Mouse (Mus musculus) CH12.LX (cell line): Measurements from ENCODE around the gene Rtkn2. TPM values are rescaled to one million over a fixed set of nuclear protein-coding genes. Genes with fewer than 3 reads are reported as not detected.

Experiments
- DNase-seq: peaks from one replicate; pipeline ENCODE4 v3.0.0-alpha.2; 2013; ENCODE audit errors: extremely low read depth
- H3K27ac ChIP-seq: 2 replicates; pipeline ENCODE4 v1.5.1; 2012; ENCODE audit warnings: low read depth, mild to moderate bottlenecking, control low read depth, moderate library complexity; ENCODE audit not compliant: insufficient read depth
- H3K27me3 ChIP-seq: replicated peaks from 2 replicates; pipeline ENCODE3; 2012; ENCODE audit warnings: inconsistent platforms
- H3K36me3 ChIP-seq, 2 experiments: replicated peaks in 1 of 2; 2 replicates each; pipeline versions ENCODE3 to v1.6.1; 2012; ENCODE audit warnings: inconsistent platforms in 1 of 2, low read length in 1 of 2, mild to moderate bottlenecking in 1 of 2, mixed read lengths in 1 of 2, moderate library complexity in 1 of 2; ENCODE audit not compliant: control insufficient read depth in 1 of 2, insufficient read depth in 1 of 2
- H3K4me1 ChIP-seq, 2 experiments: 2 replicates each; pipeline ENCODE4 v1.6.1; 2012; ENCODE audit warnings: inconsistent platforms in 1 of 2, moderate library complexity in 1 of 2; ENCODE audit not compliant: insufficient read depth in 2 of 2, control insufficient read depth in 1 of 2
- H3K4me2 ChIP-seq: 2 replicates; pipeline ENCODE4 v1.6.1; 2012; ENCODE audit warnings: low read depth, mild to moderate bottlenecking, control low read depth; ENCODE audit not compliant: poor library complexity, insufficient read depth, severe bottlenecking
- H3K4me3 ChIP-seq, 3 experiments: fragments of 150-350 bp in 1 of 3; sonication (generic) in 1 of 3; replicated peaks in 1 of 3; 2 replicates each; pipeline versions ENCODE3 to v1.5.1; 2011 to 2012; ENCODE audit warnings: low read depth in 2 of 3, low read length in 2 of 3, mild to moderate bottlenecking in 2 of 3, moderate library complexity in 2 of 3, control low read depth in 1 of 3, improper control_type of control experiment in 1 of 3, inconsistent platforms in 1 of 3, mixed read lengths in 1 of 3; ENCODE audit not compliant: poor library complexity in 1 of 3
- H3K79me2 ChIP-seq: replicated peaks from 2 replicates; pipeline ENCODE4 v1.6.1; 2012; ENCODE audit warnings: mild to moderate bottlenecking, moderate library complexity; ENCODE audit not compliant: control insufficient read depth, poor library complexity, insufficient read depth, severe bottlenecking; ENCODE audit errors: extremely low read depth
- H3K9ac ChIP-seq: 2 replicates; pipeline ENCODE4 v1.6.1; 2012; ENCODE audit warnings: low read depth, mild to moderate bottlenecking, control low read depth, moderate library complexity; ENCODE audit not compliant: insufficient read depth
- H3K9me3 ChIP-seq: replicated peaks from 2 replicates; pipeline ENCODE3; 2012; ENCODE audit warnings: low read length, inconsistent platforms, mixed read lengths
- CHD2 ChIP-seq: IDR thresholded peaks from 2 replicates; pipeline ENCODE4 v1.6.1; 2011; ENCODE audit warnings: low read length, improper control_type of control experiment
- E2F4 ChIP-seq: IDR thresholded peaks from 2 replicates; pipeline ENCODE4 v1.6.1; 2011; ENCODE audit warnings: low read depth, low read length, improper control_type of control experiment; ENCODE audit not compliant: insufficient replicate concordance
- ELF1 ChIP-seq: IDR thresholded peaks from 2 replicates; pipeline ENCODE4 v1.6.1; 2014; ENCODE audit warnings: low read depth, mild to moderate bottlenecking, inconsistent platforms, low read length, improper control_type of control experiment
- EP300 ChIP-seq: IDR thresholded peaks from 2 replicates; pipeline ENCODE4 v1.6.1; 2011; ENCODE audit warnings: low read length, improper control_type of control experiment
- GABPA ChIP-seq: IDR thresholded peaks from 2 replicates; pipeline ENCODE4 v1.6.1; 2012; ENCODE audit warnings: low read depth, low read length, improper control_type of control experiment, inconsistent platforms; ENCODE audit not compliant: insufficient replicate concordance
- HCFC1 ChIP-seq: IDR thresholded peaks from 2 replicates; pipeline ENCODE4 v1.6.1; 2012; ENCODE audit warnings: low read depth, mild to moderate bottlenecking, inconsistent platforms, low read length, improper control_type of control experiment
- IRF4 ChIP-seq: IDR thresholded peaks from 2 replicates; pipeline ENCODE4 v1.6.1; 2014; ENCODE audit warnings: low read depth, mild to moderate bottlenecking, inconsistent platforms, low read length, improper control_type of control experiment
- MAZ ChIP-seq: IDR thresholded peaks from 2 replicates; pipeline ENCODE4 v1.6.1; 2012; ENCODE audit warnings: low read depth, mild to moderate bottlenecking, inconsistent platforms, low read length, improper control_type of control experiment, moderate library complexity
- PAX5 ChIP-seq: IDR thresholded peaks from 2 replicates; pipeline ENCODE4 v1.6.1; 2012; ENCODE audit warnings: low read length, inconsistent platforms, mixed read lengths
- POLR2A ChIP-seq: IDR thresholded peaks from 2 replicates; pipeline ENCODE4 v1.6.1; 2011; ENCODE audit warnings: low read depth, mild to moderate bottlenecking, improper control_type of control experiment, low read length
- SIN3A ChIP-seq: IDR thresholded peaks from 2 replicates; pipeline ENCODE4 v1.6.1; 2012; ENCODE audit warnings: low read length, improper control_type of control experiment, inconsistent platforms
- TBP ChIP-seq: conservative IDR thresholded peaks from 2 replicates; pipeline ENCODE4 v1.6.1; 2011; ENCODE audit warnings: low read depth, low read length, improper control_type of control experiment
- TCF12 ChIP-seq: IDR thresholded peaks from 2 replicates; pipeline ENCODE4 v1.6.1; 2014; ENCODE audit warnings: low read depth, mild to moderate bottlenecking, inconsistent platforms, low read length, improper control_type of control experiment
- UBTF ChIP-seq: IDR thresholded peaks from 2 replicates; pipeline ENCODE4 v1.6.1; 2012; ENCODE audit warnings: low read depth, mild to moderate bottlenecking, inconsistent platforms, low read length, improper control_type of control experiment, moderate library complexity
- USF2 ChIP-seq: conservative IDR thresholded peaks from 2 replicates; pipeline ENCODE4 v1.6.1; 2011; ENCODE audit warnings: low read depth, low read length, improper control_type of control experiment
- ZC3H11A ChIP-seq: IDR thresholded peaks from 2 replicates; pipeline ENCODE4 v1.6.1; 2012; ENCODE audit warnings: low read depth, mild to moderate bottlenecking, inconsistent platforms, low read length, improper control_type of control experiment
- ZKSCAN1 ChIP-seq: IDR thresholded peaks from 2 replicates; pipeline ENCODE4 v1.6.1; 2012; ENCODE audit warnings: low read depth, inconsistent platforms, low read length, improper control_type of control experiment, borderline replicate concordance
- ZMIZ1 ChIP-seq: IDR thresholded peaks from 2 replicates; pipeline ENCODE4 v1.6.1; 2012; ENCODE audit warnings: low read depth, mild to moderate bottlenecking, inconsistent platforms, low read length, improper control_type of control experiment
- dilution Hi-C: fragments of 300-500 bp; cut with MboI; formaldehyde crosslinking; loops from 2 replicates; pipeline ENCODE4 v1.14.3; 2020; ENCODE audit warnings: low sequenced_read_pairs; ENCODE audit not compliant: extremely low pct_unique_long_range_greater_than_20kb, extremely low pct_ligation_motif_present
- in situ Hi-C: fragments of 300-500 bp; cut with MboI; formaldehyde crosslinking; loops from 3 replicates; pipeline ENCODE4 v1.14.3; 2019; ENCODE audit warnings: low sequenced_read_pairs, low pct_ligation_motif_present, low pct_unique_long_range_greater_than_20kb, mixed read lengths
- polyA plus RNA-seq: library from polyadenylated mRNA; unstranded; fragments of >175 nt; gene quantifications from 2 replicates; pipeline ENCODE4 v1.2.1, GENCODE M21; 2012; ENCODE audit warnings: low read depth; ENCODE audit not compliant: insufficient read length
- total RNA-seq, 2 experiments: library from RNA; depleted of rRNA; stranded (reverse); fragments of 300-350 nt in 1 of 2; fragments of >200 nt in 1 of 2; gene quantifications; 2 replicates each; pipeline ENCODE4 v1.2.3; 2012 to 2014

Rtkn2 gene
- total and polyA plus RNA-seq, 3 experiments = 0.59 to 0.93 (median 0.59) TPM

- peaks cover 2 to 13% of the 10 kb centered on the region in 2 experiments; a peak in 2 of 4 replicates for H3K4me1 ChIP-seq
- no peaks in the 10 kb centered on the region for H3K9me3 ChIP-seq
- dilution Hi-C loops = no loop called here
- H3K79me2 ChIP-seq = no peaks in the 10 kb centered on the region
- no peak for TF ChIP-seq ZC3H11A
- no peak for TF ChIP-seq GABPA
- TF ChIP-seq E2F4 = no peak
- no peak for TF ChIP-seq MAZ
- TF ChIP-seq POLR2A = no peak
- TF ChIP-seq PAX5 = no peak
- TF ChIP-seq EP300 = no peak
- no peak for TF ChIP-seq TBP
- TF ChIP-seq ELF1 = no peak
- TF ChIP-seq ZKSCAN1 = no peak
- TF ChIP-seq HCFC1 = no peak
- no peak for TF ChIP-seq SIN3A
- no peak for TF ChIP-seq ZMIZ1
- no peak for TF ChIP-seq IRF4
- no peak for TF ChIP-seq CHD2
- no peak for TF ChIP-seq UBTF
- H3K27ac ChIP-seq = no peak overlapping the region
- no peaks in the 10 kb centered on the region for H3K36me3 ChIP-seq
- no peak for DNase-seq
- in situ Hi-C loops = no loop called here
- no peak overlapping the region for H3K4me2 ChIP-seq
- no peaks in the 10 kb centered on the region for H3K27me3 ChIP-seq
- H3K9ac ChIP-seq = no peak overlapping the region
- no peak overlapping the region for H3K4me3 ChIP-seq
These were observed 13.3 kb upstream of the Rtkn2 start for GRCm38 (mm10) chr10:67966102-67966501.

- Histone ChIP-seq H3K27ac (no peak overlapping the region), H3K4me1 (peaks cover 2 to 13% of the 10 kb centered on the region in 2 experiments; a peak in 2 of 4 replicates), H3K79me2 (no peaks in the 10 kb centered on the region), H3K27me3 (no peaks in the 10 kb centered on the region), H3K9ac (no peak overlapping the region), H3K9me3 (no peaks in the 10 kb centered on the region), H3K4me3 (no peak overlapping the region), H3K4me2 (no peak overlapping the region), H3K36me3 (no peaks in the 10 kb centered on the region)
- no peak for DNase-seq
- TF ChIP-seq USF2 (no peak), TCF12 (no peak), SIN3A (no peak)
- dilution Hi-C loops (no loop called here), in situ Hi-C loops (no loop called here)
These were observed 12.4 kb upstream of the Rtkn2 start for GRCm38 (mm10) chr10:67966983-67967382.
